Mouse (Mus musculus): ENCODE data around the gene Clasp1.

GRCm38 (mm10) chr1:118410824-118411223, 22.0 kb downstream of the Clasp1 start:
- TF ChIP-seq CTCF (IDR thresholded peaks at IDR 0.05; ENCODE audit: low read depth), result no peak
- no peak for TF ChIP-seq EP300 (IDR thresholded peaks at IDR 0.05; ENCODE audit: low read depth)

All from heart, postnatal 0 days (tissue).